Mouse (Mus musculus) olfactory bulb, adult 2 months (tissue): ENCODE results near the gene Folr2.

Experiments
- CTCF ChIP-seq: fragments of 200-500 bp; IDR thresholded peaks from 2 replicates; pipeline ENCODE4 v1.5.1; 2012; ENCODE audit warnings: low read depth, mild to moderate bottlenecking, low read length, moderate library complexity; ENCODE audit not compliant: insufficient read depth
- POLR2A ChIP-seq: fragments of 200-500 bp; IDR thresholded peaks from 2 replicates; pipeline ENCODE4 v1.6.1; 2012; ENCODE audit warnings: mild to moderate bottlenecking, low read depth, low read length, moderate library complexity; ENCODE audit not compliant: insufficient read depth

DNA sequence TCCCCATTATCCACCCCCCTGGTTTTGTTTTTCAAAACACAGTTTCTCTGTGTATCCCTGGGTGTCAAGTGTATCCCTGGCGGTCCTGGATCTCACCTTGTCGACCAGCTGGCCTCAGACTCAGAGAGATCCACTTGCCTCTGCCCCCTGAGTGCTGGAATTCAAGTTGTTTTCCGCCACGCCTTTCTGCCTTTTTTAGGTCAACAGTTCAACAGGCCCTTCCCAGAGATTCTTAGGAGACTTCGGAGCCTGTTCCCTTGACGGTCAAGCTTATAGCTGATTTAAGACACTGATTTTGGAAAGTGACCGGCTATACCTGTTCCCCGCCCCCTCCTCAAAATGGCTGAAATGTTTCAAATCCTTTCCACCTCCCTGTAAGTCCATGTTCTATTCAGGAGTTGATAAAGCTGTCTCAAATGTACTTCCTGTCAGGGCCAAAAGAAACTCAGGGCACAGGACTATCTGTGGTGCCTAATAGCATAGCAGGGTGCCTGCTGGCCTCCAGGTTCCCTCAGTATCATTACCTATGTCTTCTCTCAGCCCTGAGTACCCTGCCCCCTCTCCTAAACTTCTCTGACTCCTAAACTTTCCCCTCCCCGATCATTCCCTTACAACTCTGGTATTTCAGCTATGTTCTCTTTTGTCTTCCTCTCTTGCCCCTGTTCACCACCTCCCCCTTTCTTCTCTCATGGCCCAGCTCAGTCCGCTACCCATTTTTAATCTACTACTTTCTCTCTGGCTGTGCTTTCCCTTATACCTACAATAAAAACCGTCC lies 9.7 kb upstream of the Folr2 start:
- TF ChIP-seq CTCF (no peak), POLR2A (no peak)
